Mouse (Mus musculus): ENCODE data around the gene Dgki. TPM values are rescaled to one million over a fixed set of nuclear protein-coding genes. Genes with fewer than 3 reads are reported as not detected.
A peak's percentile ranks its signal among the peaks of the same experiment; 100 is the strongest.

Gene Dgki
- polyA plus RNA-seq, 1 experiment from 2014 or later = 1.1 TPM

- no peak for ATAC-seq (ENCODE audit: insufficient number of reproducible peaks, insufficient read depth, low FRiP score, low TSS enrichment, low read depth)
- no peak overlapping the region for H3K4me3 ChIP-seq
- 78% methylated on average over 5 of the region's 5 CpGs for WGBS
- H3K27ac ChIP-seq = no peak overlapping the region
- no peaks in the 10 kb centered on the region for H3K36me3 ChIP-seq
- H3K4me1 ChIP-seq = peaks cover 4% of the 10 kb centered on the region; the same call in 1 of the 2 replicates
- H3K9ac ChIP-seq = no peak overlapping the region
- H3K27me3 ChIP-seq = no peaks in the 10 kb centered on the region
- H3K9me3 ChIP-seq = no peaks in the 10 kb centered on the region
- H3K4me2 ChIP-seq = no peak overlapping the region
These were observed 103.1 kb downstream of the Dgki start for GRCm38 (mm10) chr6:37196870-37197269.

GRCm38 (mm10) chr6:37195766-37196165 lies 104.2 kb downstream of the Dgki start:
- Histone ChIP-seq H3K4me2 (no peak overlapping the region), H3K4me3 (no peak overlapping the region), H3K36me3 (no peaks in the 10 kb centered on the region), H3K9ac (no peak overlapping the region), H3K27me3 (no peaks in the 10 kb centered on the region), H3K27ac (no peak overlapping the region), H3K4me1 (peaks cover 4% of the 10 kb centered on the region; the same call in 1 of the 2 replicates), H3K9me3 (no peaks in the 10 kb centered on the region)
- WGBS = 71% methylated on average over 4 of the region's 4 CpGs
- ATAC-seq (ENCODE audit: insufficient number of reproducible peaks, insufficient read depth, low FRiP score, low TSS enrichment, low read depth) = no peak

GRCm38 (mm10) chr6:37181961-37182360 lies 118.0 kb downstream of the Dgki start:
- WGBS = 77% methylated on average over 4 of the region's 4 CpGs
- Histone ChIP-seq H3K4me2 (no peak overlapping the region), H3K27me3 (no peaks in the 10 kb centered on the region), H3K9me3 (no peaks in the 10 kb centered on the region), H3K4me1 (peaks cover 4% of the 10 kb centered on the region; the same call in 1 of the 2 replicates), H3K4me3 (no peak overlapping the region), H3K36me3 (no peaks in the 10 kb centered on the region), H3K27ac (no peak overlapping the region), H3K9ac (no peak overlapping the region)
- ATAC-seq (ENCODE audit: insufficient number of reproducible peaks, insufficient read depth, low FRiP score, low TSS enrichment, low read depth) = no peak

- Histone ChIP-seq H3K36me3 (no peaks in the 10 kb centered on the region), H3K4me3 (no peak overlapping the region), H3K9me3 (no peaks in the 10 kb centered on the region), H3K27me3 (no peaks in the 10 kb centered on the region), H3K9ac (no peak overlapping the region), H3K4me2 (no peak overlapping the region), H3K27ac (no peak overlapping the region), H3K4me1 (no peaks in the 10 kb centered on the region)
- WGBS = 67% methylated on average over 12 of the region's 12 CpGs
- no peak for ATAC-seq (ENCODE audit: insufficient number of reproducible peaks, insufficient read depth, low FRiP score, low TSS enrichment, low read depth)
These were observed 128.7 kb downstream of the Dgki start for GRCm38 (mm10) chr6:37171149-37171832.

GRCm38 (mm10) chr6:37158880-37159279 lies 141.1 kb downstream of the Dgki start:
- no peak overlapping the region for H3K4me2 ChIP-seq
- no peak overlapping the region for H3K27ac ChIP-seq
- no peaks in the 10 kb centered on the region for H3K27me3 ChIP-seq
- no peaks in the 10 kb centered on the region for H3K9me3 ChIP-seq
- H3K4me3 ChIP-seq = no peak overlapping the region
- ATAC-seq (ENCODE audit: insufficient number of reproducible peaks, insufficient read depth, low FRiP score, low TSS enrichment, low read depth) = no peak
- 49% methylated on average over 3 of the region's 3 CpGs for WGBS
- no peaks in the 10 kb centered on the region for H3K36me3 ChIP-seq
- H3K9ac ChIP-seq = no peak overlapping the region
- H3K4me1 ChIP-seq = no peaks in the 10 kb centered on the region

GRCm38 (mm10) chr6:37154051-37154450 lies 145.9 kb downstream of the Dgki start:
- Histone ChIP-seq H3K4me2 (no peak overlapping the region), H3K9ac (no peak overlapping the region), H3K27me3 (no peaks in the 10 kb centered on the region), H3K4me3 (no peak overlapping the region), H3K4me1 (no peaks in the 10 kb centered on the region), H3K27ac (no peak overlapping the region), H3K36me3 (no peaks in the 10 kb centered on the region), H3K9me3 (no peaks in the 10 kb centered on the region)
- ATAC-seq (ENCODE audit: insufficient number of reproducible peaks, insufficient read depth, low FRiP score, low TSS enrichment, low read depth) = no peak
- WGBS = 76% methylated on average over 1 of the region's 1 CpGs

GRCm38 (mm10) chr6:37150483-37150882 lies 149.5 kb downstream of the Dgki start:
- WGBS = 80% methylated on average over 2 of the region's 2 CpGs
- H3K9me3 ChIP-seq = no peaks in the 10 kb centered on the region
- ATAC-seq (ENCODE audit: insufficient number of reproducible peaks, insufficient read depth, low FRiP score, low TSS enrichment, low read depth) = no peak

GRCm38 (mm10) chr6:37150038-37150437 lies 149.9 kb downstream of the Dgki start:
- no peak overlapping the region for H3K9ac ChIP-seq
- H3K36me3 ChIP-seq = no peaks in the 10 kb centered on the region
- no peak overlapping the region for H3K4me3 ChIP-seq
- H3K9me3 ChIP-seq = no peaks in the 10 kb centered on the region
- no peak for ATAC-seq (ENCODE audit: insufficient number of reproducible peaks, insufficient read depth, low FRiP score, low TSS enrichment, low read depth)
- H3K27ac ChIP-seq = no peak overlapping the region
- H3K4me1 ChIP-seq = peaks cover 2% of the 10 kb centered on the region; the same call in 1 of the 2 replicates
- 62% methylated on average over 4 of the region's 4 CpGs for WGBS
- H3K4me2 ChIP-seq = no peak overlapping the region
- no peaks in the 10 kb centered on the region for H3K27me3 ChIP-seq

More at GRCm38 (mm10) chr6:37150483-37150882, 149.5 kb downstream of the Dgki start:
- Histone ChIP-seq H3K4me1 (no peaks in the 10 kb centered on the region), H3K4me3 (no peak overlapping the region), H3K9ac (no peak overlapping the region), H3K36me3 (no peaks in the 10 kb centered on the region), H3K27me3 (no peaks in the 10 kb centered on the region), H3K27ac (no peak overlapping the region), H3K4me2 (no peak overlapping the region)

GRCm38 (mm10) chr6:37149196-37149595 lies 150.8 kb downstream of the Dgki start:
- no peaks in the 10 kb centered on the region for H3K9me3 ChIP-seq
- no peak overlapping the region for H3K27ac ChIP-seq
- H3K4me3 ChIP-seq = no peak overlapping the region
- no peaks in the 10 kb centered on the region for H3K27me3 ChIP-seq
- no peak overlapping the region for H3K4me2 ChIP-seq
- no peak for ATAC-seq (ENCODE audit: insufficient number of reproducible peaks, insufficient read depth, low FRiP score, low TSS enrichment, low read depth)
- peaks cover 11% of the 10 kb centered on the region for H3K4me1 ChIP-seq
- no peak overlapping the region for H3K9ac ChIP-seq
- WGBS = 88% methylated on average over 6 of the region's 6 CpGs
- no peaks in the 10 kb centered on the region for H3K36me3 ChIP-seq

- H3K27me3 ChIP-seq = no peaks in the 10 kb centered on the region
- no peaks in the 10 kb centered on the region for H3K36me3 ChIP-seq
- 88% methylated on average over 4 of the region's 4 CpGs for WGBS
- peaks cover 24% of the 10 kb centered on the region for H3K4me1 ChIP-seq
- no peak overlapping the region for H3K4me2 ChIP-seq
- no peak overlapping the region for H3K4me3 ChIP-seq
- ATAC-seq (ENCODE audit: insufficient number of reproducible peaks, insufficient read depth, low FRiP score, low TSS enrichment, low read depth) = no peak
- no peaks in the 10 kb centered on the region for H3K9me3 ChIP-seq
- no peak overlapping the region for H3K9ac ChIP-seq
- no peak overlapping the region for H3K27ac ChIP-seq
These were observed 152.5 kb downstream of the Dgki start for GRCm38 (mm10) chr6:37147431-37148022.

GRCm38 (mm10) chr6:37143867-37144163 lies 156.2 kb downstream of the Dgki start:
- peak; percentile 75; the same call in 1 of the 2 replicates for ATAC-seq (ENCODE audit: insufficient number of reproducible peaks, insufficient read depth, low FRiP score, low TSS enrichment, low read depth)
- H3K4me3 ChIP-seq = no peak overlapping the region
- 46% methylated on average over 4 of the region's 4 CpGs for WGBS
- no peak overlapping the region for H3K4me2 ChIP-seq
- H3K36me3 ChIP-seq = no peaks in the 10 kb centered on the region
- H3K27me3 ChIP-seq = no peaks in the 10 kb centered on the region
- H3K4me1 ChIP-seq = peaks cover 24% of the 10 kb centered on the region
- peak overlapping the region; percentile 13 for H3K27ac ChIP-seq
- no peaks in the 10 kb centered on the region for H3K9me3 ChIP-seq
- H3K9ac ChIP-seq = no peak overlapping the region

Measured in embryonic facial prominence, embryonic 13.5 days (tissue).